Mouse (Mus musculus): ENCODE measurements around the gene Ambp. TPM values are rescaled to one million over a fixed set of nuclear protein-coding genes. Genes with fewer than 3 reads are reported as not detected.
A peak's percentile ranks its signal among the peaks of the same experiment; 100 is the strongest.

Gene Ambp
- total and polyA plus RNA-seq, 2 experiments from 2014 or later = not detected

GRCm38 (mm10) chr4:63102025-63102424, 52.6 kb downstream of the Ambp start:
- Histone ChIP-seq H3K4me2 (ENCODE audit: low read depth, low read length, poor library complexity, severe bottlenecking) (no peak overlapping the region), H3K9ac (replicated peaks; ENCODE audit: low read length, poor library complexity, severe bottlenecking) (no peak overlapping the region), H3K27me3 (ENCODE audit: insufficient read depth, low read length) (no peaks in the 10 kb centered on the region), H3K27ac (ENCODE audit: low read depth, low read length) (no peak overlapping the region), H3K4me1 (ENCODE audit: insufficient read depth, low read length) (no peaks in the 10 kb centered on the region), H3K36me3 (ENCODE audit: insufficient read depth, low read length) (peaks cover 20% of the 10 kb centered on the region), H3K4me3 (ENCODE audit: low read depth, low read length) (no peak overlapping the region), H3K9me3 (ENCODE audit: low read length) (no peaks in the 10 kb centered on the region)
- DNase-seq (ENCODE audit: low spot score) = no peak
- ATAC-seq (ENCODE audit: low FRiP score) = no peak
- no peak for TF ChIP-seq CTCF (IDR thresholded peaks at IDR 0.05)
- 87% methylated on average over 4 of the region's 4 CpGs for whole genome bisulfite sequencing

- peaks cover 29% of the 10 kb centered on the region for H3K36me3 ChIP-seq (ENCODE audit: insufficient read depth, low read length)
- WGBS = 64% methylated on average over 11 of the region's 11 CpGs
- H3K27me3 ChIP-seq (ENCODE audit: insufficient read depth, low read length) = no peaks in the 10 kb centered on the region
- no peaks in the 10 kb centered on the region for H3K9me3 ChIP-seq (ENCODE audit: low read length)
- H3K4me2 ChIP-seq (ENCODE audit: low read depth, low read length, poor library complexity, severe bottlenecking) = no peak overlapping the region
- ATAC-seq (ENCODE audit: low FRiP score) (no peak), DNase-seq (ENCODE audit: low spot score) (no peak)
- no peaks in the 10 kb centered on the region for H3K4me1 ChIP-seq (ENCODE audit: insufficient read depth, low read length)
- no peak overlapping the region for H3K27ac ChIP-seq (ENCODE audit: low read depth, low read length)
- no peak for TF ChIP-seq CTCF (IDR thresholded peaks at IDR 0.05)
- no peak overlapping the region for H3K4me3 ChIP-seq (ENCODE audit: low read depth, low read length)
- H3K9ac ChIP-seq (replicated peaks; ENCODE audit: low read length, poor library complexity, severe bottlenecking) = no peak overlapping the region
These were observed 54.1 kb downstream of the Ambp start for GRCm38 (mm10) chr4:63100478-63100877.

- ATAC-seq (ENCODE audit: low FRiP score) = no peak
- Histone ChIP-seq H3K4me1 (ENCODE audit: insufficient read depth, low read length) (no peaks in the 10 kb centered on the region), H3K9ac (replicated peaks; ENCODE audit: low read length, poor library complexity, severe bottlenecking) (no peak overlapping the region), H3K27ac (ENCODE audit: low read depth, low read length) (no peak overlapping the region), H3K4me2 (ENCODE audit: low read depth, low read length, poor library complexity, severe bottlenecking) (no peak overlapping the region), H3K4me3 (ENCODE audit: low read depth, low read length) (no peak overlapping the region), H3K9me3 (ENCODE audit: low read length) (no peaks in the 10 kb centered on the region), H3K36me3 (ENCODE audit: insufficient read depth, low read length) (peaks cover 29% of the 10 kb centered on the region), H3K27me3 (ENCODE audit: insufficient read depth, low read length) (no peaks in the 10 kb centered on the region)
- DNase-seq (ENCODE audit: low spot score) = peak; percentile 12
- TF ChIP-seq CTCF (IDR thresholded peaks at IDR 0.05) = no peak
- 87% methylated on average over 1 of the region's 1 CpGs for WGBS
These were observed 57.0 kb downstream of the Ambp start for GRCm38 (mm10) chr4:63097603-63098002.

Other genes with a start within 250 kb of the Ambp start
- 32.4 and 36.6 TPM in 2 replicates for gene Zfp618, start 189.2 kb downstream of the Ambp start, total RNA-seq (2014; rRNA removed)
- gene Zfp618, start 189.2 kb downstream of the Ambp start, polyA plus RNA-seq (2015; fragmentation: Nextera tagmentation; extraction: Ambion mirVana) = 18.2 and 20.1 TPM in 2 replicates
- 0.28 and 0.60 TPM in 2 replicates for gene Kif12, start 17.3 kb upstream of the Ambp start, total RNA-seq (2014; rRNA removed)
- 0.16 and 0.21 TPM in 2 replicates for gene Kif12, start 17.3 kb upstream of the Ambp start, polyA plus RNA-seq (2015; fragmentation: Nextera tagmentation; extraction: Ambion mirVana)
- gene Col27a1, start 59.2 kb upstream of the Ambp start, total RNA-seq (2014; rRNA removed) = 3.9 and 4.8 TPM in 2 replicates
- gene Col27a1, start 59.2 kb upstream of the Ambp start, polyA plus RNA-seq (2015; fragmentation: Nextera tagmentation; extraction: Ambion mirVana) = 0.85 and 0.88 TPM in 2 replicates
- not detected in 2 replicates for gene Orm1, start 189.8 kb upstream of the Ambp start, total RNA-seq (2014; rRNA removed)
- gene Orm1, start 189.8 kb upstream of the Ambp start, polyA plus RNA-seq (2015; fragmentation: Nextera tagmentation; extraction: Ambion mirVana) = not detected in 2 replicates
- not detected in 2 replicates for gene Orm3, start 201.4 kb upstream of the Ambp start, total RNA-seq (2014; rRNA removed)
- not detected in 2 replicates for gene Orm3, start 201.4 kb upstream of the Ambp start, polyA plus RNA-seq (2015; fragmentation: Nextera tagmentation; extraction: Ambion mirVana)
- gene Orm2, start 207.7 kb upstream of the Ambp start, total RNA-seq (2014; rRNA removed) = not detected in 2 replicates
- gene Orm2, start 207.7 kb upstream of the Ambp start, polyA plus RNA-seq (2015; fragmentation: Nextera tagmentation; extraction: Ambion mirVana) = not detected in 2 replicates
- 4.4 and 5.3 TPM in 2 replicates for gene Akna, start 248.6 kb upstream of the Ambp start, total RNA-seq (2014; rRNA removed)
- 1.9 and 2.1 TPM in 2 replicates for gene Akna, start 248.6 kb upstream of the Ambp start, polyA plus RNA-seq (2015; fragmentation: Nextera tagmentation; extraction: Ambion mirVana)